Mouse (Mus musculus) kidney, adult 10 weeks (tissue): ENCODE measurements around the gene Srebf1. TPM values are rescaled to one million over a fixed set of nuclear protein-coding genes. Genes with fewer than 3 reads are reported as not detected.

ENCODE experiments used
- polyA plus RNA-seq: library from polyadenylated mRNA; stranded (reverse); fragments of 350-450 nt; fragmentation: Illumina TruSeq; extraction: RNeasy Lipid Tissue Mini Kit (QIAGEN cat#74804); gene quantifications from one replicate; pipeline ENCODE4 v1.2.3, GENCODE M21; 2014; ENCODE audit warnings: low read depth, low replicate concordance

The Srebf1 gene
- polyA plus RNA-seq: 0.28 TPM

DNA sequence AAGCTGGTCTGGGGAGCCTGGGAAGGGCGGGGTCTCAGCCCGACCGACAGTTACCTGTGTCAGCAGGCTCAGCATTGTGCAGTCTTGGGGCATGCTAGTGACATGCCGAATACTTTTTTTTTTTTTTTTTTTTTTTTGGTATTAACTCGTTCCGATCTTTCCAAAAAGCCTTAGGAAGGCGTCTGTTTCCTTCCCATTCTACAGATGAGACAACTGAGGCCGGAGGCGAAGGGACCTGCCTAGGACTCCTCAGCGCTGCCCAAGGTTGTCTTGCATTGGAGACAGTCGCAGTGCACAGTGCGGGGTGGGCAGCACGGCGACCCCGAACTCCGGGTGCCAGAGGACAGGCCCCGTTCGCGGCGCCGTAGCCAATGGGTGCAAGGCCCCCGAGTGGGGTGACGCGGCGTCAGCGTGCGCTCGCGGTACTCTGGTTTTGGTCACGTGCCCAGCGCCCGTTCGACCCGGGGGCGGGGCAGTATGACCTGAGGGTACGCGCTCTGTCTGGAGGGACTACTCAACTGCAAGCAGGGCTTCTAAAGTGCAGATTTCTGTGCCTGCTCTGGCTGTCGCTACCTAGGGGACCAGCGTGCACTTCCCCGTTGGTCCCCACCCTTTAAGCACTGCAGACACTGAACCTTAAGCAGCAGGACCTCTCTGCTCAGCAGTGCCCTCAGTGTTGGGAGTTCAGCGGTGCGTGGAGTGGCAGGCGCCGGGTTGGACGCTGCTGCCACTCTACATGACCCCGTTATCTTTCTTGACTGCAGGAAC, at the start of gene Srebf1:
Gene Srebf1, minus strand, starts transcription at position 113 of the 768 bp plus-strand sequence.

Other genes starting within 250 kb of the Srebf1 start
- gene Pemt, start 176.1 kb downstream of the Srebf1 start, polyA plus RNA-seq: not detected
- gene Rai1, start 117.6 kb downstream of the Srebf1 start, polyA plus RNA-seq: 1.0 TPM
- 16.5 TPM for gene Tom1l2, start 130.3 kb upstream of the Srebf1 start, polyA plus RNA-seq
- 0.81 TPM for gene Drc3, start 130.7 kb upstream of the Srebf1 start, polyA plus RNA-seq
- gene Gid4, start 194.6 kb upstream of the Srebf1 start, polyA plus RNA-seq: 34.6 TPM
- gene Atpaf2, start 195.9 kb upstream of the Srebf1 start, polyA plus RNA-seq: 8.7 TPM
- 25.3 TPM for gene Drg2, start 232.0 kb upstream of the Srebf1 start, polyA plus RNA-seq
- gene Myo15, start 246.8 kb upstream of the Srebf1 start, polyA plus RNA-seq: not detected